Mouse (Mus musculus): ENCODE data around the gene Gm5134.
"Not testable (repeated sequence)": the region's sequence is repeated elsewhere in the genome, so short reads cannot be mapped to it uniquely, and the experiment has no call there.

- TF ChIP-seq ZNF384, CHD2 (IDR thresholded peaks at IDR 0.05; ENCODE audit: low read depth, low read length): not testable (repeated sequence)
Observed at GRCm38 (mm10) chr10:75994531-75995210, 40.4 kb downstream of the Gm5134 start.
